Mouse (Mus musculus): ENCODE measurements around the gene Kmt5a. TPM values are rescaled to one million over a fixed set of nuclear protein-coding genes. Genes with fewer than 3 reads are reported as not detected.

The Kmt5a gene
- total RNA-seq, 1 experiment: 62.6 TPM

DNA sequence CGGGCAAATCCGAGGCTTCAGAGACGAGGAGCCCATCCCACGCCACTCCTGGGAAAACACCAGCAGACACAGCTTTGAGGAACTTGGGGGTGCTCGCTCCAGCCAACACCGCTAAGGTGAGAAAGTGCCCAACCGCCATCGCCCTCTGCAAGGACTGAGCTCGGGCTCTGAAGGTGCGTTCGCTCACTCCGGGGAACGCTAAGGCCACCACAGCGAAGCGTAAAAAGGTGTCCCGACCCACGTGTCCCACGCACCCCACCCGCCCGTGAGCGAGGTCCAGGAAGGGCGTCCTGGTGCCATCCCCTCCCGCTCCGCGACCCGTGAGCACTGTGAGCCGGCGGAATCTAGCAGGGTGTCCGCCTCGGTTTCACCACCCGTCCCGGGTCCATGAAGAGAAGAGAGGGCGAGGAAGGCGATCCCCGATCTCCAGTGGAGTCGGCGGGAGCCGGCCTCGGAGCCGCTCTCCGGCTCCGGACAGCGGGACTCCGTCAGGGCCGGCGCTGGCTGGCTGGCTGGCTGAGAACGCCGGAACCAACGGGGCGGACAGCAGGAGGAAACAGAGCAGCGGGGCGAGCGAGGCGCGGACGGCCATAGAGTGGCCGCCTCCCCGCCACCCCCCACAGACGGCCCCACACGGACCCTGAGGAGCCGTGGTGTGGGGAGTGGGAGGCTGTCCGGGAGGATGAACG is 14.9 kb upstream of the Kmt5a start:
- DNase-seq (ENCODE audit: low read depth, low spot score): no peak
- H3K9me3 ChIP-seq (ENCODE audit: control insufficient read depth, insufficient read depth, low read depth, low read length): no peaks in the 10 kb centered on the region
- H3K36me3 ChIP-seq (ENCODE audit: control insufficient read depth, insufficient read depth, low read length, poor library complexity, severe bottlenecking): no peaks in the 10 kb centered on the region; the same call in 1 of the 2 replicates
- H3K27ac ChIP-seq (ENCODE audit: insufficient read depth, low read depth, low read length, poor library complexity, severe bottlenecking): peak overlapping the region; percentile 73
- H3K4me1 ChIP-seq (ENCODE audit: control insufficient read depth in 2 of 2, insufficient read depth in 2 of 2, low read length in 2 of 2, poor library complexity in 1 of 2): peaks cover 3 to 4% of the 10 kb centered on the region in 2 experiments; a peak in 2 of 4 replicates
- H3K9ac ChIP-seq (ENCODE audit: insufficient read depth, low read depth, low read length, poor library complexity, severe bottlenecking): peak overlapping the region; percentile 94
- H3K4me3 ChIP-seq (ENCODE audit: insufficient read depth in 1 of 2, low read depth in 1 of 2, low read length in 2 of 2, poor library complexity in 1 of 2, severe bottlenecking in 1 of 2): peak overlapping the region; percentile 97 to 100
- TF ChIP-seq ZC3H11A (IDR thresholded peaks at IDR 0.05; ENCODE audit: borderline replicate concordance, low read depth, low read length): no peak
- no peak for TF ChIP-seq ZNF384 (IDR thresholded peaks at IDR 0.05; ENCODE audit: low read depth, low read length)
- no peak for TF ChIP-seq CHD2 (IDR thresholded peaks at IDR 0.05; ENCODE audit: low read depth, low read length)
- TF ChIP-seq HCFC1 (IDR thresholded peaks at IDR 0.05; ENCODE audit: borderline replicate concordance, insufficient read depth, low read length): no peak
- TF ChIP-seq MAFK (IDR thresholded peaks at IDR 0.05; ENCODE audit: insufficient read depth, low read depth, low read length): no peak
- in situ Hi-C loops (cut with MboI; ENCODE audit: low sequenced_read_pairs in 2 of 2, unreplicated experiment in 2 of 2): loop anchor here in 1 of 2 experiments (25.0 kb wide), 1 partner anchor 1963 kb away; no protein-coding TSS in a partner anchor

DNA sequence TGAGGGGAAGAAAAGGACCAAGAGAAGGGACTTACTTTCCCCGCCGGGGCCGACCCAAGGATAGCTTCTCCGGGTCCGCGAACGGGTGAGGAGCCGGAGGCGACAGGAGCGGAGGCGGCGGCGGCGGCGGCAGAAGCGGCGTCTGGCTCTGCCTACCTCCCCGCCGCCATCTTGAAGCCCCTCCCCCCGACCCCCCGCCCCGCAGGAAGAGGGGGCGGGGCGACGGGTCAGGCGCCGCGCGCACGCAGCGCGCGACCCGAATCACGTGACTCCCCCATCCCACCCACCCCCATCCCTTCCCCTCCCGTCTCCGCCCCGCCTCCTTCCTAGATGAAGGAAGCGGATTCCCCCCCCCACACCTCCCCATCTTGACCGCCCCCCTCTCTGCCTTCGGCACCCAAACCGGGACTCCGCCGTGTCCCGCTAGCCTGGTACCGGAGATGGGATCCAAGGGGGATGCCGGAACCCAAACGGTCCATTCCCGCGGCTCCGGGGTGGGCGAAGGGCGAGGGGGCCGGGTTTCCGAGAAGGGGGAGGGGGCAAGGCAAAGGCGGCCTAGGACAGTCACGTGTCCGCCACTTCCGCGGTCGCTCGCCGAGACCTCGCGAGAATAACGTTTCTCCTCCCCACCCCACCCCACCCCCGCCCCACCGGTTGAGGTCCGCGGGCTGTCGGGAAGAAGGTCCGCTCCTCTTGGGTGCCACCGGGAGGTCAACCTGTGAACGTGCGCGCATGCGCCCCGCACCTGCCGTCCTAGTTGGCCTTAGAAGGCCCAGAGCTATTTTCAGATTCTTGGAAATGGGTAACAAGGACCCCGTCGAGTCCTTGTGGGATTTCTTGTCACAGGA is 14.1 kb upstream of the Kmt5a start, which contains the start of gene Sbno1:
Sbno1 (minus strand) TSS at position 590 of the 848 bp plus-strand sequence.
- peak within 1 kb of the TSS; percentile 100 for H3K27ac ChIP-seq (ENCODE audit: insufficient read depth, low read depth, low read length, poor library complexity, severe bottlenecking)
- H3K36me3 ChIP-seq (ENCODE audit: control insufficient read depth, insufficient read depth, low read length, poor library complexity, severe bottlenecking): no peaks in the 10 kb centered on the region; the same call in 1 of the 2 replicates
- TF ChIP-seq HCFC1 (IDR thresholded peaks at IDR 0.05; ENCODE audit: borderline replicate concordance, insufficient read depth, low read length) (peak; percentile 79), ZNF384 (IDR thresholded peaks at IDR 0.05; ENCODE audit: low read depth, low read length) (no peak), ZC3H11A (IDR thresholded peaks at IDR 0.05; ENCODE audit: borderline replicate concordance, low read depth, low read length) (no peak), MAFK (IDR thresholded peaks at IDR 0.05; ENCODE audit: insufficient read depth, low read depth, low read length) (no peak), CHD2 (IDR thresholded peaks at IDR 0.05; ENCODE audit: low read depth, low read length) (peak; percentile 85)

DNA sequence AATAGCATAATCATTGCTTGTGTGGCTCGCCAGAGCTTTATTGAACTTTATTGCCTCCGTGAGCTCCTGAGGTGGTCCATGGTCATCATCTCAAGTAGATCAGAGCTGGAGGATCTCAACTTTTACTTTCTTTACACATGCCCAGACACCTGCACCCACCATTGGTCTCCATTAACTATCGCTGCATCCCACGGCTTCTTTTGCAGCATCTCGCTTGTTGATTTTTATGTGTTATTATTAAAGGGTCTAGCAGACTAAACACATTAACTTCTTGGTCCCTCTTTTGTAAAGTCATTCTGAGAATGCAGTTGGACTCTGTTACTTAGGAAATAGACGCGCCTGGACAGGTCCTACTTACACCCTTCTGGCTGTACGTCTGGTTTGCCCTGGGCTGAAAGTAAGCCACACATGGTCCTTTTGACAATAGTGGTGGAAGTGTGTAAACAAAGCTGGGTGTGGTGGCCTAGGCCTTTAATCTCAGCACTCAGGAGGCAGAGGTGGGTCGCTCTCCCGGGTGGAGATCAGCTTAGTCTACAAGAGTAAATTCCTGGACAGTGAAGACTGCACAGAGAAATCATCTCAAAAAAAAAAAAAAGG is 13.2 kb upstream of the Kmt5a start:
- Histone ChIP-seq H3K36me3 (ENCODE audit: control insufficient read depth, insufficient read depth, low read length, poor library complexity, severe bottlenecking) (no peaks in the 10 kb centered on the region; the same call in 1 of the 2 replicates), H3K4me3 (ENCODE audit: insufficient read depth in 1 of 2, low read depth in 1 of 2, low read length in 2 of 2, poor library complexity in 1 of 2, severe bottlenecking in 1 of 2) (peak overlapping the region; percentile 57 to 100), H3K4me1 (ENCODE audit: control insufficient read depth in 2 of 2, insufficient read depth in 2 of 2, low read length in 2 of 2, poor library complexity in 1 of 2) (peaks cover 3 to 4% of the 10 kb centered on the region in 2 experiments; a peak in 2 of 4 replicates), H3K27ac (ENCODE audit: insufficient read depth, low read depth, low read length, poor library complexity, severe bottlenecking) (peak overlapping the region; percentile 95), H3K9me3 (ENCODE audit: control insufficient read depth, insufficient read depth, low read depth, low read length) (no peaks in the 10 kb centered on the region), H3K9ac (ENCODE audit: insufficient read depth, low read depth, low read length, poor library complexity, severe bottlenecking) (peak overlapping the region; percentile 68; the same call in 1 of the 2 replicates)
- DNase-seq (ENCODE audit: low read depth, low spot score): no peak
- TF ChIP-seq CHD2 (IDR thresholded peaks at IDR 0.05; ENCODE audit: low read depth, low read length): no peak
- no peak for TF ChIP-seq HCFC1 (IDR thresholded peaks at IDR 0.05; ENCODE audit: borderline replicate concordance, insufficient read depth, low read length)
- TF ChIP-seq ZNF384 (IDR thresholded peaks at IDR 0.05; ENCODE audit: low read depth, low read length): no peak
- no peak for TF ChIP-seq MAFK (IDR thresholded peaks at IDR 0.05; ENCODE audit: insufficient read depth, low read depth, low read length)
- TF ChIP-seq ZC3H11A (IDR thresholded peaks at IDR 0.05; ENCODE audit: borderline replicate concordance, low read depth, low read length): no peak
- in situ Hi-C loops (cut with MboI; ENCODE audit: low sequenced_read_pairs in 2 of 2, unreplicated experiment in 2 of 2): no loop called here

More for the DNA sequence above, 14.1 kb upstream of the Kmt5a start, which contains the start of gene Sbno1:
- H3K9me3 ChIP-seq (ENCODE audit: control insufficient read depth, insufficient read depth, low read depth, low read length): no peaks in the 10 kb centered on the region
- in situ Hi-C loops (cut with MboI; ENCODE audit: low sequenced_read_pairs in 2 of 2, unreplicated experiment in 2 of 2): no loop called here
- H3K9ac ChIP-seq (ENCODE audit: insufficient read depth, low read depth, low read length, poor library complexity, severe bottlenecking): peak within 1 kb of the TSS; percentile 100
- peaks cover 3 to 4% of the 10 kb centered on the region in 2 experiments; a peak in 2 of 4 replicates for H3K4me1 ChIP-seq (ENCODE audit: control insufficient read depth in 2 of 2, insufficient read depth in 2 of 2, low read length in 2 of 2, poor library complexity in 1 of 2)
- peak within 1 kb of the TSS; percentile 99 to 100 for H3K4me3 ChIP-seq (ENCODE audit: insufficient read depth in 1 of 2, low read depth in 1 of 2, low read length in 2 of 2, poor library complexity in 1 of 2, severe bottlenecking in 1 of 2)
- peak; percentile 90 for DNase-seq (ENCODE audit: low read depth, low spot score)

DNA sequence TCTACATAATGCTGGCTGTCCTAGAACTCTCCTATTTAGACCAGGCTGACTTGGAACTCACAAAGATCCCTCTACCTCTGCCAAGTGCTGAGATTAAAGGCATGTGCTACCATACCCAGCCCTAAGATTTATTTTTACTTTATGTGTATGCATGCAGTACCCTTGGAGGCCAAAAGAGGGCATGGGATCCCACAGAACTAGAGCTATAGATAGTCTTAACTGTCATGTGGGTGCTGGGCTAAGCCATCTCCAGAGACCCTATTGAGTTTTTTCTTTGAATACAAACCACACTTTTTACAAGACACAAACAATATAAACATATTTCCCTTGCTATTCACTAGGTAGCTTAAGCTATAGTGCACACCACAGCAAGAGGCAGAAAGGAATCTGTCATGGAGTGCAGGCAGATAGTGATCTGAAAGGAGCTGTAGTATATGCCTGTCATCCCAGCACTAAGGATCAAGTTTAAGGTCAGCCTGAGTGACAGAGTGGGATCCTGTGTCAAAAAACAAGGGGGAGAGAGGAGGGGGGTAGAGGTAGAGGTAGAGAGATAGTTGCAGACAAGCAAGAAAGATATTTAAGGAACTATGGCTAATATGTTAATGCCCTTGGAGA is 7.2 kb upstream of the Kmt5a start:
- H3K36me3 ChIP-seq (ENCODE audit: control insufficient read depth, insufficient read depth, low read length, poor library complexity, severe bottlenecking): no peaks in the 10 kb centered on the region
- TF ChIP-seq ZNF384 (IDR thresholded peaks at IDR 0.05; ENCODE audit: low read depth, low read length) (no peak), MAFK (IDR thresholded peaks at IDR 0.05; ENCODE audit: insufficient read depth, low read depth, low read length) (no peak), HCFC1 (IDR thresholded peaks at IDR 0.05; ENCODE audit: borderline replicate concordance, insufficient read depth, low read length) (no peak), ZC3H11A (IDR thresholded peaks at IDR 0.05; ENCODE audit: borderline replicate concordance, low read depth, low read length) (no peak), CHD2 (IDR thresholded peaks at IDR 0.05; ENCODE audit: low read depth, low read length) (no peak)

More for the DNA sequence above, 7.2 kb upstream of the Kmt5a start:
- Histone ChIP-seq H3K9ac (ENCODE audit: insufficient read depth, low read depth, low read length, poor library complexity, severe bottlenecking) (no peak overlapping the region), H3K9me3 (ENCODE audit: control insufficient read depth, insufficient read depth, low read depth, low read length) (no peaks in the 10 kb centered on the region), H3K4me1 (ENCODE audit: control insufficient read depth in 2 of 2, insufficient read depth in 2 of 2, low read length in 2 of 2, poor library complexity in 1 of 2) (no peaks in the 10 kb centered on the region; a peak in 1 of 4 replicates), H3K27ac (ENCODE audit: insufficient read depth, low read depth, low read length, poor library complexity, severe bottlenecking) (no peak overlapping the region), H3K4me3 (ENCODE audit: insufficient read depth in 1 of 2, low read depth in 1 of 2, low read length in 2 of 2, poor library complexity in 1 of 2, severe bottlenecking in 1 of 2) (no peak overlapping the region)
- in situ Hi-C loops (cut with MboI; ENCODE audit: low sequenced_read_pairs in 2 of 2, unreplicated experiment in 2 of 2): no loop called here
- DNase-seq (ENCODE audit: low read depth, low spot score): no peak
